Mouse (Mus musculus) R1 (cell line): ENCODE data around the gene Vmn2r100.

ENCODE experiments used
- DNase-seq: peaks from one replicate; pipeline ENCODE4 v3.0.0-alpha.2; 2018; ENCODE audit warnings: low read depth, low spot score

Gene Vmn2r100

GRCm38 (mm10) chr17:19504432-19504831 is at the start of gene Vmn2r100:
Gene Vmn2r100 (plus strand): TSS chr17:19504732.
- DNase-seq = no peak

- peak; percentile 52 for DNase-seq
These were observed 21.7 kb upstream of the Vmn2r100 start for GRCm38 (mm10) chr17:19482866-19483265.

- DNase-seq = no peak
These were observed 72.4 kb downstream of the Vmn2r100 start, which contains the start of gene Vmn2r101 for GRCm38 (mm10) chr17:19576927-19577326. Gene Vmn2r101 (plus strand): TSS chr17:19577227.
